In the genomic region with DNA sequence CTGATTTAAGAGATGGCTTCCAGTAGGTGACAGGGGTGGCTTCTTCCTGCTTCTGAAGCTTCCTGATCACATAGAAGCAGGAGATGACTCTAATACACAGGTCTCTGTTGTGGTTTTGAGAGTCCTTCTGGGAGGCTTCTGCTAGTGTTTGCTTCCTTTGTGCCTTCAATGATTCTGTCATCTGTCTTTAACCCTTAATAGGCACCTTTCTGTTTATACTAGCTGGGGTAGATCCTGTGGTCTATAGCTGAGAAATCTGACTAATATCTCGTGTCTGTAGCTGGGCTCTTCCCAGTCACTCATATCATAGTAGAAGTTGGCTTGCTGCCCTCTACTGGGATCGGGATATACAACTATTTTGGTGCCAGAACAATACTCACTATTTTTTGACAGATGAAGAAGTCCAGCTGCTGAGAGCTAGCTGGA, we compare ENCODE assay signal across 9 mouse cellular contexts. TPM values are rescaled to one million over a fixed set of nuclear protein-coding genes. Genes with fewer than 3 reads are reported as not detected.
DNase-seq lines count a peak whose midpoint lies in the region; ATAC-seq and TF ChIP-seq lines count a peak whose summit lies in the region.
"Had no signal": no experiment of that assay in that cellular context is flagged by ENCODE, and none has a peak within 500 bp of the region (broad histone marks: within the 10 kb centered on the region; RNA-seq: fewer than 3 reads in every experiment).

No protein-coding gene starts in this region.

- H3K27ac ChIP-seq in midbrain, embryonic 14.5 days (replicated peaks; ENCODE audit: low read depth, low read length), result no peak overlapping the region
- no peak overlapping the region for H3K27ac ChIP-seq in midbrain, embryonic 15.5 days
- H3K27ac ChIP-seq in intestine, embryonic 16.5 days (ENCODE audit: low read length), result no peak overlapping the region
- no peak overlapping the region for H3K27ac ChIP-seq in liver, postnatal 0 days (ENCODE audit: low read depth)
- H3K27ac ChIP-seq: embryonic facial prominence, embryonic 12.5 days had no signal

- 27% methylated on average over 2 of the region's 2 CpGs for WGBS in midbrain, embryonic 14.5 days
- WGBS in midbrain, embryonic 15.5 days, result 32% methylated on average over 2 of the region's 2 CpGs
- WGBS in intestine, embryonic 16.5 days, result 14% methylated on average over 2 of the region's 2 CpGs
- WGBS in liver, postnatal 0 days (ENCODE audit: insufficient replicate concordance), result 7% methylated on average over 2 of the region's 2 CpGs

- peak; percentile 65 for TF ChIP-seq CTCF in liver, postnatal 0 days (IDR thresholded peaks at IDR 0.05; ENCODE audit: low read depth)

- H3K4me1 ChIP-seq in midbrain, embryonic 14.5 days (ENCODE audit: control insufficient read depth, insufficient read depth, low read length), result no peaks in the 10 kb centered on the region
- H3K4me1 ChIP-seq in midbrain, embryonic 15.5 days, result no peaks in the 10 kb centered on the region
- no peaks in the 10 kb centered on the region for H3K4me1 ChIP-seq in intestine, embryonic 16.5 days (ENCODE audit: control insufficient read depth, insufficient read depth, low read length)
- H3K4me1 ChIP-seq in liver, postnatal 0 days (ENCODE audit: insufficient read depth), result no peaks in the 10 kb centered on the region
- H3K4me1 ChIP-seq: embryonic facial prominence, embryonic 12.5 days had no signal

- no peak overlapping the region for H3K4me3 ChIP-seq in midbrain, embryonic 14.5 days (replicated peaks; ENCODE audit: low read depth, low read length)
- no peak overlapping the region for H3K4me3 ChIP-seq in midbrain, embryonic 15.5 days
- H3K4me3 ChIP-seq in intestine, embryonic 16.5 days (ENCODE audit: low read length), result no peak overlapping the region
- no peak overlapping the region for H3K4me3 ChIP-seq in liver, postnatal 0 days (ENCODE audit: low read depth, low read length)
- H3K4me3 ChIP-seq: embryonic facial prominence, embryonic 12.5 days had no signal

- no peak overlapping the region for H3K4me2 ChIP-seq in midbrain, embryonic 14.5 days (ENCODE audit: low read length)
- H3K4me2 ChIP-seq in midbrain, embryonic 15.5 days, result no peak overlapping the region
- H3K4me2 ChIP-seq in intestine, embryonic 16.5 days (ENCODE audit: low read depth, low read length), result no peak overlapping the region
- H3K4me2 ChIP-seq in liver, postnatal 0 days (ENCODE audit: low read depth, low read length), result no peak overlapping the region
- H3K4me2 ChIP-seq: embryonic facial prominence, embryonic 12.5 days had no signal

- no peaks in the 10 kb centered on the region for H3K9me3 ChIP-seq in midbrain, embryonic 14.5 days (ENCODE audit: control insufficient read depth, low read length)
- H3K9me3 ChIP-seq in midbrain, embryonic 15.5 days, result no peaks in the 10 kb centered on the region
- no peaks in the 10 kb centered on the region for H3K9me3 ChIP-seq in intestine, embryonic 16.5 days (ENCODE audit: control insufficient read depth, low read length)
- no peaks in the 10 kb centered on the region for H3K9me3 ChIP-seq in liver, postnatal 0 days (ENCODE audit: low read length)
- H3K9me3 ChIP-seq: embryonic facial prominence, embryonic 12.5 days had no signal

- ATAC-seq in midbrain, embryonic 14.5 days (ENCODE audit: low FRiP score, low TSS enrichment), result no peak
- no peak; the same call in 1 of the 2 replicates for ATAC-seq in midbrain, embryonic 15.5 days (replicated peaks)
- ATAC-seq in intestine, embryonic 16.5 days, result peak; percentile 40; the same call in 1 of the 2 replicates
- ATAC-seq in liver, postnatal 0 days, result peak; percentile 49; the same call in 1 of the 2 replicates

- peak; percentile 71 for DNase-seq in midbrain, embryonic 14.5 days
- DNase-seq in adrenal gland, postnatal 14 days, result peak; percentile 38
- DNase-seq in liver, postnatal 0 days, result peak; percentile 24
- no peak for DNase-seq in testis, postnatal 10 days (ENCODE audit: low spot score)
- no peak for DNase-seq in spleen, postnatal 4 days (ENCODE audit: low spot score in 2 of 2)
- no peak for DNase-seq in ovary, postnatal 10 days (ENCODE audit: low spot score)

- TF ChIP-seq EP300 in liver, postnatal 0 days (IDR thresholded peaks at IDR 0.05; ENCODE audit: low read depth), result no peak

- H3K36me3 ChIP-seq in midbrain, embryonic 14.5 days (ENCODE audit: control insufficient read depth, insufficient read depth, low read length), result no peaks in the 10 kb centered on the region
- H3K36me3 ChIP-seq in midbrain, embryonic 15.5 days (replicated peaks), result no peaks in the 10 kb centered on the region
- no peaks in the 10 kb centered on the region for H3K36me3 ChIP-seq in intestine, embryonic 16.5 days (ENCODE audit: control insufficient read depth, insufficient read depth, low read length)
- H3K36me3 ChIP-seq in liver, postnatal 0 days (replicated peaks; ENCODE audit: insufficient read depth, low read length), result no peaks in the 10 kb centered on the region
- H3K36me3 ChIP-seq: embryonic facial prominence, embryonic 12.5 days had no signal

- no peaks in the 10 kb centered on the region for H3K27me3 ChIP-seq in midbrain, embryonic 14.5 days (ENCODE audit: control insufficient read depth, insufficient read depth, low read length)
- H3K27me3 ChIP-seq in midbrain, embryonic 15.5 days (replicated peaks), result no peaks in the 10 kb centered on the region
- H3K27me3 ChIP-seq in intestine, embryonic 16.5 days (replicated peaks; ENCODE audit: control insufficient read depth, insufficient read depth, low read length), result no peaks in the 10 kb centered on the region
- H3K27me3 ChIP-seq in liver, postnatal 0 days (ENCODE audit: insufficient read depth, low read length), result no peaks in the 10 kb centered on the region
- H3K27me3 ChIP-seq: embryonic facial prominence, embryonic 12.5 days had no signal

- no peak overlapping the region for H3K9ac ChIP-seq in midbrain, embryonic 14.5 days (replicated peaks; ENCODE audit: low read length)
- H3K9ac ChIP-seq in midbrain, embryonic 15.5 days, result no peak overlapping the region
- no peak overlapping the region for H3K9ac ChIP-seq in intestine, embryonic 16.5 days (ENCODE audit: low read depth, low read length)
- no peak overlapping the region for H3K9ac ChIP-seq in liver, postnatal 0 days (replicated peaks)
- H3K9ac ChIP-seq: embryonic facial prominence, embryonic 12.5 days had no signal

RNA-seq across cellular contexts. Expression of a gene that starts 50.2 kb away (rescaled TPM):
- 180 and 206 TPM in 2 replicates for polyA plus RNA-seq in midbrain, embryonic 14.5 days (2014; fragmentation: Nextera tagmentation; extraction: Ambion mirVana)
- polyA plus RNA-seq in midbrain, embryonic 15.5 days (2015; fragmentation: Nextera tagmentation; extraction: Ambion mirVana), result 171 and 178 TPM in 2 replicates
- 123 and 129 TPM in 2 replicates for total RNA-seq in adrenal gland, postnatal 14 days (2021)
- polyA plus RNA-seq in intestine, embryonic 16.5 days (2015; fragmentation: Nextera tagmentation; extraction: Ambion mirVana), result 160 and 163 TPM in 2 replicates
- 160 and 165 TPM in 2 replicates for polyA plus RNA-seq in liver, postnatal 0 days (2015; fragmentation: Nextera tagmentation; extraction: Ambion mirVana)

Comparison
In these comparisons a context has a peak if more than half of its experiments do, and no peak if none do; other contexts are left out.
1. ATAC-seq: peak in intestine, embryonic 16.5 days (single experiment) and liver, postnatal 0 days (single experiment); none in midbrain, embryonic 14.5 days (single experiment) and midbrain, embryonic 15.5 days (single experiment).
2. DNase-seq: peak in midbrain, embryonic 14.5 days (single experiment), adrenal gland, postnatal 14 days (single experiment) and liver, postnatal 0 days (single experiment); none in testis, postnatal 10 days (single experiment), spleen, postnatal 4 days (0 of 2) and ovary, postnatal 10 days (single experiment).